Mouse (Mus musculus) cortical plate, adult 2 months (tissue): Measurements from ENCODE around the gene Naa80.

Source experiments
- CTCF ChIP-seq: fragments of 200-500 bp; IDR thresholded peaks from 2 replicates; pipeline ENCODE4 v1.5.1; 2011; ENCODE audit warnings: mild to moderate bottlenecking, control low read depth, low read length; ENCODE audit not compliant: insufficient read depth; ENCODE audit errors: extremely low read depth
- POLR2A ChIP-seq: fragments of 200-500 bp; IDR thresholded peaks from 2 replicates; pipeline ENCODE4 v1.6.1; 2011; ENCODE audit warnings: mild to moderate bottlenecking, low read length, control low read depth; ENCODE audit not compliant: insufficient read depth; ENCODE audit errors: extremely low read depth

GRCm38 (mm10) chr9:107542721-107543120, 36.0 kb upstream of the Naa80 start:
- no peak for TF ChIP-seq POLR2A
- no peak for TF ChIP-seq CTCF
